8 mouse cellular contexts compared by ENCODE assay signal in genomic region chr1:36914455-36915199, GRCm38 (mm10). TPM values are rescaled to one million over a fixed set of nuclear protein-coding genes. Genes with fewer than 3 reads are reported as not detected.
DNase-seq lines count a peak whose midpoint lies in the region; ATAC-seq lines count a peak whose summit lies in the region.

No protein-coding gene starts in this region.

- no peak overlapping the region for H3K4me3 ChIP-seq in liver, embryonic 13.5 days (replicated peaks)
- no peak overlapping the region for H3K4me3 ChIP-seq in neural tube, embryonic 15.5 days (replicated peaks)

- WGBS in liver, embryonic 13.5 days (ENCODE audit: insufficient replicate concordance), result 15% methylated on average over 7 of the region's 7 CpGs
- 57% methylated on average over 7 of the region's 7 CpGs for WGBS in neural tube, embryonic 15.5 days

- H3K27me3 ChIP-seq in liver, embryonic 13.5 days, result no peaks in the 10 kb centered on the region
- no peaks in the 10 kb centered on the region for H3K27me3 ChIP-seq in neural tube, embryonic 15.5 days (replicated peaks)

- H3K4me2 ChIP-seq in liver, embryonic 13.5 days, result peak overlapping the region; percentile 21
- no peak overlapping the region for H3K4me2 ChIP-seq in neural tube, embryonic 15.5 days

- peak overlapping the region; percentile 44; the same call in 1 of the 2 replicates for H3K9ac ChIP-seq in liver, embryonic 13.5 days
- no peak overlapping the region for H3K9ac ChIP-seq in neural tube, embryonic 15.5 days (replicated peaks)

- ATAC-seq in liver, embryonic 13.5 days (ENCODE audit: low read depth), result no peak
- peak; percentile 83 for ATAC-seq in megakaryocyte, adult 5-6 weeks (ENCODE audit: poor library complexity, severe bottlenecking)
- no peak for ATAC-seq in neural tube, embryonic 15.5 days (ENCODE audit: low FRiP score)

- H3K27ac ChIP-seq in liver, embryonic 13.5 days, result peak overlapping the region; percentile 99
- no peak overlapping the region for H3K27ac ChIP-seq in neural tube, embryonic 15.5 days (replicated peaks)

- H3K36me3 ChIP-seq in liver, embryonic 13.5 days, result peaks cover 5% of the 10 kb centered on the region; the same call in 1 of the 2 replicates
- no peaks in the 10 kb centered on the region for H3K36me3 ChIP-seq in neural tube, embryonic 15.5 days

- no peak for DNase-seq in liver, embryonic 13.5 days
- no peak for DNase-seq in liver
- peak; percentile 39 for DNase-seq in embryo, embryonic 9.5 days (ENCODE audit: extremely low spot score)
- DNase-seq in kidney, adult 8-10 months, result peak; percentile 39 to 74
- DNase-seq in right cerebral cortex, postnatal 10 days (ENCODE audit: low spot score in 2 of 2), result no peak
- no peak for DNase-seq in cerebellum, adult 11 months

- no peaks in the 10 kb centered on the region for H3K9me3 ChIP-seq in liver, embryonic 13.5 days (replicated peaks)
- no peaks in the 10 kb centered on the region for H3K9me3 ChIP-seq in neural tube, embryonic 15.5 days (replicated peaks)

- H3K4me1 ChIP-seq in liver, embryonic 13.5 days (replicated peaks), result peaks cover 92% of the 10 kb centered on the region
- H3K4me1 ChIP-seq in neural tube, embryonic 15.5 days, result peaks cover 13% of the 10 kb centered on the region

RNA-seq across cellular contexts. Expression of gene Tmem131, which starts 28.8 kb away (rescaled TPM):
- polyA plus RNA-seq in liver, embryonic 13.5 days (2015; fragmentation: Nextera tagmentation; extraction: Ambion mirVana), result 6.5 and 8.7 TPM in 2 replicates
- total RNA-seq in megakaryocyte, adult 5-6 weeks (2015), result 65.6 and 68.7 TPM in 2 replicates
- 20.3 and 32.8 TPM in 2 replicates for total RNA-seq in megakaryocyte, adult 5-6 weeks (2017)
- 11.2 and 12.8 TPM in 2 replicates for polyA plus RNA-seq in neural tube, embryonic 15.5 days (2015; fragmentation: Nextera tagmentation; extraction: Ambion mirVana)

Comparison
In these comparisons a context has a peak if more than half of its experiments do, and no peak if none do; other contexts are left out.
1. DNase-seq: peak in embryo, embryonic 9.5 days (single experiment) and kidney, adult 8-10 months (2 of 2); none in liver, embryonic 13.5 days (single experiment), liver (single experiment), right cerebral cortex, postnatal 10 days (0 of 2) and cerebellum, adult 11 months (single experiment).